Mouse (Mus musculus): ENCODE results near the gene 1700125H20Rik.
A peak's percentile ranks its signal among the peaks of the same experiment; 100 is the strongest.

Gene 1700125H20Rik

GRCm38 (mm10) chr11:85184082-85184481, 13.9 kb downstream of the 1700125H20Rik start:
- peak; percentile 36 for DNase-seq (ENCODE audit: low read depth, low spot score)

GRCm38 (mm10) chr11:85184839-85185238, 14.6 kb downstream of the 1700125H20Rik start:
- no peak for DNase-seq (ENCODE audit: low read depth, low spot score)

- DNase-seq (ENCODE audit: low read depth, low spot score) = no peak
Measured at GRCm38 (mm10) chr11:85189110-85189509, 18.9 kb downstream of the 1700125H20Rik start.

GRCm38 (mm10) chr11:85190741-85191140, 20.5 kb downstream of the 1700125H20Rik start:
- DNase-seq (ENCODE audit: low read depth, low spot score) = no peak

- no peak for DNase-seq (ENCODE audit: low read depth, low spot score)
Measured at GRCm38 (mm10) chr11:85194206-85194605, 24.0 kb downstream of the 1700125H20Rik start.

- DNase-seq (ENCODE audit: low read depth, low spot score) = no peak
Measured at GRCm38 (mm10) chr11:85196046-85196445, 25.8 kb downstream of the 1700125H20Rik start.

- no peak for DNase-seq (ENCODE audit: low read depth, low spot score)
Measured at GRCm38 (mm10) chr11:85198906-85199305, 28.7 kb downstream of the 1700125H20Rik start.

- DNase-seq (ENCODE audit: low read depth, low spot score) = no peak
Measured at GRCm38 (mm10) chr11:85206231-85206630, 36.0 kb downstream of the 1700125H20Rik start.

- no peak for DNase-seq (ENCODE audit: low read depth, low spot score)
Measured at GRCm38 (mm10) chr11:85211151-85211550, 40.9 kb downstream of the 1700125H20Rik start.

GRCm38 (mm10) chr11:85213215-85213614, 43.0 kb downstream of the 1700125H20Rik start:
- no peak for DNase-seq (ENCODE audit: low read depth, low spot score)

GRCm38 (mm10) chr11:85214679-85215078, 44.5 kb downstream of the 1700125H20Rik start:
- no peak for DNase-seq (ENCODE audit: low read depth, low spot score)

- DNase-seq (ENCODE audit: low read depth, low spot score) = no peak
Measured at GRCm38 (mm10) chr11:85219014-85219413, 48.8 kb downstream of the 1700125H20Rik start.

GRCm38 (mm10) chr11:85222561-85222960, 52.4 kb downstream of the 1700125H20Rik start:
- no peak for DNase-seq (ENCODE audit: low read depth, low spot score)

GRCm38 (mm10) chr11:85223248-85223647, 53.0 kb downstream of the 1700125H20Rik start:
- DNase-seq (ENCODE audit: low read depth, low spot score) = no peak

All from embryo, embryonic 11.5 days (tissue).